Mouse (Mus musculus): ENCODE measurements around the gene Foxp1. TPM values are rescaled to one million over a fixed set of nuclear protein-coding genes. Genes with fewer than 3 reads are reported as not detected.

Foxp1 gene
- total RNA-seq, 2 experiments from 2014 or later: 210 to 247 TPM

DNA sequence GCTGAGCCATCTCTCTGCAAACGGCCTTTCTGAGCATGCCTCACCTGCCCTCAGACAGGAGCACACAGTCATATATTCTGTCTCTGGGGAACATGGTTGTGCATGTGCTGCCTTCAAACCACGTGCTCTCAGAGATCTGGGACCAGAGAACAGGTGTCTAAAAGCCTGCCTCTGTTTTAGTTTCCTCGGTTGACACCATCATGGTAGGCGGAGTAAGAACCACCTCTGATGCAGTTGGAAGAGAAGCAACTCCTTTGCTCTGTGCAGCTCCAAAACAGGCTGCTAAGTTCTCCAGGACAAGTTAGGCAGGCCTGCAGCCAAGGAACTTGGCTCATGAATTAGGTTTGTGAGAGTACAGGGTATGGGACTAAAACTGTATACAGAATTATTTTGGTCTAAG lies 356.4 kb downstream of the Foxp1 start:
- DNase-seq: no peak
- intact Hi-C loops (cut with DNase I): no loop called here

DNA sequence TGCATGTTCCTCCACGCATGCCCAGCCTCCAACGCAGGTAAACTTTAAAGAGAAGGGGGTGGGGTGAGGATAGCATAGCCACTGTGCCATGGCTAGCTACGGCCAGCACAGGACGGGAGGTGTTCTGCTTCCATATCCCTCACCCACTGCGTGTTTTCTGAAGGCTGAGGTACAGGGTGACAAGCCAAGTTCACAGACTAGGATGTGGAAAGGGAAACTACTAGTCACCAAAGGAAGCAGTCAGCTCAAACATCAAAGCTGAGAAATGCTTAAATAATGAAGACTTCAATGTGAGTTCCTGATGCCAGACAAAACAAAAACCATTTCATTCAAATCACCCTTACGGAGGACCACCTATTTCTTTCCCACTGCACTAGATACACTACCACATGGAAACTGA lies 357.8 kb downstream of the Foxp1 start:
- intact Hi-C loops (cut with DNase I): no loop called here
- DNase-seq: no peak

DNA sequence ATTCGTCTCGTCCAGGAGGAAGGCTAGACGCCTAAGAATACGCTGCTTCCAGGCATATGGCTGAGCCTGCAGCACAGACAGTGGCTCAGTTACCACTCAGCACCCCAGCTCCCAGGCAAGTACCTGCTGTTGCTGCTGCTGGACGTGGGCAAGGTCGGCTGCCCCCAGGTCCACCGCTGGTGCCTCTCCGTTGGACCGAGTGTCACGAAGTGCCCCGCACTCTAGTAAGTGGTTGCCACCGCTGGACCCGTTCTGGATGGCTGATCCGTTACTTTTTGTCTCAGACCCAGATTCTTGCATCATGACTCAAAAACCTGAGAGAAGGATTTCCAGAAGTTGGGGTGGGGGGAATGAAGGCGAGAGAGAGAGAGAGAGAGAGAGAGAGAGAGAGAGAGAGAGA lies 359.8 kb downstream of the Foxp1 start:
- intact Hi-C loops (cut with DNase I): no loop called here
- no peak for DNase-seq

DNA sequence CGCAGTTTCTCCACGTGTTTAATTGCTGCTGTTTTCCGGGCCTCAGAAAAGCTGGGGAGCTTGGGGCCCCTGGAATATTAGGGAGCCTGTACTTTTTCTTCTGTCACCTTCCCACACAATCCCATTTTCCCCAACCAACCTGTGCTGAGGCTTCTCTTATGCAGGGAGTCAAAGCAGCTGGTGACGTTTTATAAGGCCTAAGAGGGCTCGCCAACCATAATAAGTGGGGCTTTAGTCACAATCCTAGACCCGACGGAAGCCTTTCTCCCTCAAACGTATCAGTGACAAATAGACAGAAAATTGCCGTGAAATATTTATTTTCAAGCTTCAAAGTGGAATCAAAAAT lies 362.2 kb downstream of the Foxp1 start:
- DNase-seq: no peak
- intact Hi-C loops (cut with DNase I): no loop called here

DNA sequence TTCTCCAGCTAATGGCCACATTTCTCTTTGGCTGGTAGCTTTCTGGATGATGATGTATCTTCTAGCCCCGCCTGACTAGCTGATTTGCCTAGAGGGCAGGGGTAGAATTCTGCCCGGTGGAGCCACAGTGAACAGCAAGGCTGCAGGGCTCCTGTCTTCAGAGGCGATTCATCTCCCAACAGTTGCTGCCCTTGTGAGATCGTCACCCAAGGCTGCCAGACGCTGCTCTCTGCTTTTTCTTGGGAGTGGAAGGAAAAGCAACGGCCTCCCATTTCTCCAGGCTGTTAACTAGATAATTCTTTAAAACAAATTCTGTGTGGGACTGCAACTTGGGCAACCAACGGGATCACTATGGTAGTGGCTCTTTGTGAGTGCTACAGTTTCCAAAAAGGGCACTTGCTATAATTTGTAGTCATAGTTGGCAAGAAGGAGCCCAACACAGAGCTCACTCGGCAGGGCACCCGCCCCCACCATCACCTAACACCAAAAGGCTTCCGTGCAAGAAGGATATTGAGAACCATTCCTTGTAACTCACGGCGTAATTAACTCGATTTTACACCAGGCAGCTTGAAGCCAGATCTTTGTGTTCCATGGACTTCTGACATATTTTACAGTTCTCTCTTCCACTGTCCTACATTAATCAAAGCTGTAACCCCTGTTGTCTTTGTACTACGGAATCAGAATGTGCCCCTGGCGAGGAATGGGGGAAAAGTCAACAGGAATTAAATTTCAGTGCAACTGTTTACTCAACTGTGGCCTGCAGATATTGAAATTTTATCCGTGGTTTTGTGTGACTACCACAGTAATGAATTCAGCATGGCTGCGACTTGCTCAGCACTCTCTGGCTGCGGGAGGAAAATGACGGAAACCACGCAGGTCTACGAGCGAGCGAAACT lies 362.8 kb downstream of the Foxp1 start:
- intact Hi-C loops (cut with DNase I): no loop called here
- DNase-seq: no peak

DNA sequence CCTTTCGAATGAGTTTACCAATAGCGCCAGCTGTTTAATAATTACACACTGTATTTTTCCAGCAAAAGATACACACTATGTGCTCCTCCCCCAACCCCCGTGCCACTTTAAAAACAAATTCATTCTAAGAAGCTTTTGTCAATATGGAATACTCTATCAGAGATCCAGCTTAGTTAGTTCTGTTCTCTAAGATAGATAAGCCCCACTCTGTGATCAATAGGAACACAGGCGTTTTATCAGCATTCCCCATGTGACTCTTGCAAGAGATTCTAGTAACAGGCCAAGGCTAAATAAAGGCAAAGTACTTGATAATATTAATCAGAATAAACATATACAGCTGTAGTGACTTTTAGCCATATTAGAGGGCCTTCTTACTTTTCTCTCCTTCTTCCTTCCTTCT lies 368.8 kb downstream of the Foxp1 start:
- intact Hi-C loops (cut with DNase I): no loop called here
- no peak for DNase-seq

DNA sequence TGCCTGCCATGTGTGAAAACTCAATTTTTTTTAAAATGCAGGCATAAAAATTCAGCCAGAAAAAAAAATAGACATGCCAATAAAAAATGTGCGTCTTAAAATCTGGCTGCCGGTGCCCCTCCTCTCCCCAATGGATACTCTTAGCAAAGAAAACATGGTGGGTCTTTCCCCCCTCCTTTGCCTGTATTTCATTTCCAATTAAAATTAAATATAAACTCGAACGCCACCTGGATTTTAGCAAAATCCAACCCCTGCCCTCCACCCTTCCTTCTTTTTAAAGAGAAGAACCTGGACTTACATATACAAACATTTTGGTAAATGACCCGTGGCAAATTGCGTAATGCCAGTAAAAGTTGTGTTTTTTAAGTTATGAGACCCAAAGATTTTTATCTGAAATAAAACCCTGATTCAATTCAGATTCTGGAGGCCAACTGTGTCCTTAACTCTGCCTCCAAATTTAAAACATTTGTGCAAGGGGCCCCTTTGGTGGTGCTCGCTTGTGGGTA lies 376.1 kb downstream of the Foxp1 start:
- DNase-seq: no peak
- intact Hi-C loops (cut with DNase I): no loop called here

DNA sequence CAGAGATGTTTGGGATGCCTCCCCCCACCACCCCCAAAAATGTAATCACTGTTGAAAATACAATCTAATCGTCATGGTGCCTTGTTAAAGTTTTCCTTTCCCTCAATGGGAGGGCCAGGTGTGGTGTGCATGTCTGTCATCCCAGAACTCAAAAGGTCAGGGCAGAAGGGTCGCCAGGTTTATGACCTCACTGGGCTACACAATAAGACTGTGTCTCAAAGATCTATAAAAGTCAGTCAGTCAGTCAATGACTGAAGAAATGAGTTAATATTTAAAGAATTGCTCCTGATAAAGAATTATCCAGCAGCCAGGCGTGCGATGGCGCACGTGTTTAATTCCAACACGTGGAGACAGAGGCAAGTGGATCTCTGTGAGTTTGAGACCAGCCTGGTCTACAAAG lies 377.5 kb downstream of the Foxp1 start:
- no peak for DNase-seq
- intact Hi-C loops (cut with DNase I): no loop called here

DNA sequence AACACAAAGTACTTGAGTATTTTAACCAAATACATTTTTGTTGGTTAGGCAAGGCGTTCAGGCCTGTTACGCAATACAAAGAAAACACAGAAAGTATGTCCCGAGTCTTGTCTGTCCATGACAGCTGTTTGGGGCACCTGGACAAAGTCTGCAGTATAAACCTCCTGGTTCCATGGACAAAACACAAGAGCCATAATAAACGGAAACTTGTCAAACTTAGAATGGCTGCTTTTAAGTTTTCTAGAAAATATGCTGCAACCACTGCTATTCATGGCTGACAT lies 378.8 kb downstream of the Foxp1 start:
- no peak for DNase-seq
- intact Hi-C loops (cut with DNase I): no loop called here

DNA sequence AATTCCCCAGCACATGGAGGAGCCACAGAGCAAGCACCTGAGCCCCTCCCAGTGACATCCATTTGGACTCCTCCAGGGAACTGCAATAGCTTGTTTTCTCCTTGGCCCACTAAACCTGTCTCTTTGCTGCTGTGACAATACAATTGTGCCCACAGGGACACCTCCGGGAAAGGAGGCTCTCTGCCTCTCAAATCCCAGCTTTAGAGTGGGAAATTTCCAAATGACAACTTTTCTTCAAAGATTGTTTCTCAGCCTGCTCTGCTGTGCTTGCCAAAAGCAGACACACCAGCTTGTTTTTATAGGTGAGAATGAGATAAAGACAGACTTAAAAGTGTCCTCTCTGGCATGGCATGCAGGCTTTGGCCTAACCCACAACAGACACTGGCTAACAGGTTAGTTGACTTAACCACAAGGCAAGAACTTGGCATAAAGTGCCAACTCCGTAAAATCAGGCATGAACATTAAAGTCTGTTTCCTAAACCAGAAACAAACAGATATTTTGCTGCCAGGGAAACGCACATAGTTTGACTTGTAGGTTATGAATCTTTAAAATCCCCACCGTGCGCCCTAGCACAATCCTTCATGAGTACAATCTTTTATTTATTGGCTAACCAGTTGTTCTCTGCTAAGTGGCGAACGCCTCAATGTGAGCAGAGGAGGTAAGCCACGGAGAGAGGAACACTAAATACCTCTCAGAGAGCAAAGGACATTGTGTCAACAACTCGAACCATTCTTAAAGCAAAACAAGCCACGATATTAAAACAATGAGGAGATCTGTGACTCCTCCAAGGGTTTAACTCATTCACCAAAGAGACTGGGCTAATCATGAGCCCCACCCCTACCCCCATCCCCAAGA lies 379.4 kb downstream of the Foxp1 start:
- intact Hi-C loops (cut with DNase I): no loop called here

DNA sequence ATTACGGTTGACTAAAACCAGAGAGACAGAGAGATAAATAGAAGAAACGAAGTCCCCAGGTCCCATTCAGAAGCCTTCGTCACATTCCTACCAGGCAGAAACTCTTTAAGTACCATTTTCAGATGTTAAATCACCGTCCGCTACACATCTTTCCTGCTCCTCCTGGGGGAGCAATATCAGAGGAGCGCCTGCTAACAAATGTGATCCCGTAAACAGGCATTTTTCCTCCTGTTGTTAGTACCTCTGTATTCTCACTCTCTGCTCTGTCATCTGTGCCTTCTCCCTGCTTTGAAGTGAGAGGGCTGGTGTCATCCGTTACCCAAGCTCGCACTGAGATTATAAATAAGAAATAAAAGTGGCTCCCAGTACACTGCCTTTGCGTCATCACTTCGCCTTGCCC lies 384.5 kb downstream of the Foxp1 start:
- intact Hi-C loops (cut with DNase I): no loop called here
- no peak for DNase-seq

More for the DNA sequence above, 379.4 kb downstream of the Foxp1 start:
- no peak for DNase-seq

DNA sequence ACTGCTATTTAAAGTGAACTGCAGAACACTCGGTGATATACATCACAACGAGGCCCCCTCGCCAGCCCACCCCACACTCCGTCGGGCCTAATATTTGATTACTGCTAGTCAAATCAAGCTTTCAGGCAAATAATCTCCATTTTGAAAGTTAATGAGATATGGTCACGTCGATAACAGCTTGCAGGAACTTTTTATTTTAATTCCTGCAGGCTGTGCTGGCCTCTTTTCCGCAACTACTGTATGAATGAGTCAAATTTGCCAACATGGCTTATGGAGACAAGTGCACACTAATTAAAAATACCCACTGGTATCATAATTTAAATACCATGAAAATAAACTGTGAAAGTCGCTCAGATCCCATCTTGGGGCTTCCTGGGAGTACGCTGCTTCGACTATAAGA lies 385.4 kb downstream of the Foxp1 start:
- intact Hi-C loops (cut with DNase I): no loop called here
- no peak for DNase-seq

DNA sequence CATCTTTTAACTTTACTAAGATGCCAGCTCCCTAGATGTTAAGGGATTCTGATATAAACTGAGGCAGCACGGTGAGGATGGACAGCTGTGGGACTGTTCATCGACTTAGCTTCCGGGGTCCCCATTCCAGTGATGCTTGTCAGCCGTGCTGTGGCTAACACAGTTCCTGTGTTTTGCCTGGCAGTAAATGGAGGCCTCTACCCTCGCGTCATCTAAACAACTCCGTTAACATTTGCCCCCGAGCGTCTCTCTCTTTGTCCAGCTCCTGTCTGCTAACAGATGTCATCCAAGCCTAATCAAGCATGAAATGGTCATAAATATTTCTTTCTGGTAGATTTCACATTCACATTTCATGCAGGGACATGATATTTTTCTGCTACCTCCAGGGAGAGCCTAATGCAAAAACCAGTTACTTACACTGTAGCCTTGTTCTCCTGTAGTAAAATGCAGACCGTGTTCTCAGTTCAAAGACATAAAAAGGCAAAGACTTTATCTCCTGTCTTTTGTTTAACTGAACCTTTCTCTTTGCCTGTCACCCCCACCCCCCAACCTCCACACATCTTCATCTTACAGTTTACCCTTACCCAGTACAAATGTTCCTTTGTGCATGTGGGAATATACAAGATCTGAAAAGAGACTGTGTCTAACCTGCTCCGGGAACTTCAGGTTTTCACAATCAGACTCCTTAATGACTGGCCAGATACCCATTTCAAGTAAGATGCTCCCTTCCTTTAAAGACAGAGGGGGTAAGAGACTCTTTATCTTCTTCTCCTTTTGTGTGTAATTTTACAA lies 386.4 kb downstream of the Foxp1 start:
- intact Hi-C loops (cut with DNase I): no loop called here
- no peak for DNase-seq

DNA sequence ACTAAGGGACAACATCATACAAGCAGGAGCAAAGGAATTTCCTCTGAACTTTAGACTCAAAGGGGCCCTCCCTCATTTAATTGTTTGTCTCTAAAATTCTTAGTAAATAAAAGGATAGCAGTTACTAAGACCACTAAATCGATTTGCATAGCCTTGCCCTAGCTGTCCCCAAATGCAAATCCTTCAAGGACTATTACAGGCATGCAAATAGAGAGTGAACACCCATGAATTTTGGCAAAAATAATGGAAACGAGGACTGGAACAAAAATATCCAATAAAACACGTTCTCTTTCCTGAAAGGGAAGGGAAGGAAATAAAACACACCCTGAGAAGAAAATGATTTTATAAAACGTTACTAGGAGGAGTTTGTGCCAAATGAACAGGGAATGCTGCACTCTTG lies 390.7 kb downstream of the Foxp1 start:
- intact Hi-C loops (cut with DNase I): no loop called here
- DNase-seq: no peak

DNA sequence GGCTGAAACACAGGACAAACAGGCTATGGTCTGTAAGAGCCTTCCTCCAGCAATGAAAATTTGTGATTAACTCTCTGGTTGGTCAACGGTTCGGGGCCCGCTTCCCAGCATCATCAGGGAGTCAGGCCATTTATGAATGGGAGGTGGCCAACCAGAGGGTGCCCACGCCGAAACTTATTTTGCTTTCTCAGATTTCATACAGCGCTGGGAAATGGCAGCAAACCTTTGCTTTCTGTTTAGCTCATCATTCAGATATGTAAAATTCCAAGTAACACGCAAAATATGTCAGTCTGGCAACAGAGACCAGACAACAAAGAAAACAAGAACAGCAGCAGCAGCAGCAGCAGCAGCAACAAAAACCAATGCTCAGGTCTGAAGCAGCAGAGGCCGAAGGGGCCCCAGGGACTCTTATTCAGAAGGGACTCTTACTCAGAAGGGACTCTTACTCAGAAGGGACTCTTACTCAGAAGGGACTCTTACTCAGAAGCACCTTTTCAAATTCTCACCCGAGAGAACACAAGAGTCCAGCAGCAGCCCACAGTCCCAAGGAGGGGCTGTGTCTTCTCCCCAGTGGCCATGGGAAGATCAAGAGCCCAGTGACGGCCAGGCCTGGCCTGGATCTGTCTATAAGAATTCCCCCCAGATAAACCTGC lies 391.6 kb downstream of the Foxp1 start:
- intact Hi-C loops (cut with DNase I): no loop called here

DNA sequence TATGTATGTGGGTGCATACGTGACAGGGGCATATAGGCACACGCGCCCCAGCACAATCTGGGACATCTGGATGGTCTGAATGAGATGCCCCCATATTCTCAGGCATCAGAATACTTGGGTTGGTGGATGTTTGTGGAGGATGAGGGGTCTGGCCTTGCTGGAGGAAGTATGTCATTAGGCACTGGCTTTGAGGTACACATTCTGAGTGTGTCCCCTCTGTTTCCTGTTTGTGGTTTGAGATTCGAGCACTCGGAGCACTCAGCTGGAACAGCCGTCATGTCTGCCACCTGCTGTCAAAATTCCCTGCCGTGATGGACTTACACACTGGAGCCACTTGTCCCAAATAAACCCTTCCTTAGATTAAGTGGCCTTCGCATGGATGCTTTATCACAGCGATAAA lies 395.8 kb downstream of the Foxp1 start:
- no peak for DNase-seq
- intact Hi-C loops (cut with DNase I): no loop called here

More for the DNA sequence above, 391.6 kb downstream of the Foxp1 start:
- no peak for DNase-seq

DNA sequence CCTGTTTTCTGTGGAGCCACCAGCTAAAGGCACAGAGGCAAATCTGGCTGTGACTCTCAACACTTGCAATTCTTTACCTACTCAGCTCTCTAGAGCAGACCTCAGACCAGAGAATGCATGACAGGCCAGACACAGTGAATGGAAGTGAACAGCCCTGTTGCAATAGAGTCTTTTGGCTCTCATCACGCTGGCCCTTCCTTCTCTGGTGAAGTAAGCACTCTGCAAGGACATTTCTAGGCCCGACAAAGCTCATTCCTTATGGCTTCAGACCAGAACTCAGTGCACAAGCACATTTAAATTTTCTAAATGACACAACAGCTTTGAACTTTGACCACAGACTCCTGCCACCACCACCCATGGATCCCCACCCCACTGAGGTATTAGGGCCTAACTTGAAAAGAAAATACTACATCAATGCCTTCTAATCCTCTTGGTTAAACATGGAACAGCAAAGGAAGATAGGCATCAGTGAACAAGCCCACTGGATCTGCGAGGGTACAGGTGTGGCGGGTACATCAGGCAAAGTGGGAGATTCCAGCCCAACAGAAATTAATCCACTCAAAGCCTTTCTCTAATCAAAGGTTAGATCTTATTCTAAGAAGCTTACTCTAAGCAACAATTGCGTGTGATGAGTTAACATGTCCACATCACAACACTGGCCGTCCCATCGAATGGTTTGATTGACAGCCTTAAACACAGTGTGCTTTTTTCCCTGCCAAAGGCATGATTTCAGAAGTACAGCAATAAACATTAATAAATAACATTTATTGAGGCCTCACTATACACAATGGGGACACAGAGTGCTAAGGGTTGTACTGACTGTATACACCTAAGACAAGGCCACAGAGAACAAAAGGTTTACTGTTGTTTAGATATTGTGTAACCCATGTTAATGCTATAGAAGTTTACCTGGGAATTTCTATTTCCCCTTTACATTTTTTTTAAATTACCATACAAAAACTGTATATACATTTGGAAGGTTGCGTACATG lies 401.4 kb downstream of the Foxp1 start:
- no peak for DNase-seq
- intact Hi-C loops (cut with DNase I): no loop called here

DNA sequence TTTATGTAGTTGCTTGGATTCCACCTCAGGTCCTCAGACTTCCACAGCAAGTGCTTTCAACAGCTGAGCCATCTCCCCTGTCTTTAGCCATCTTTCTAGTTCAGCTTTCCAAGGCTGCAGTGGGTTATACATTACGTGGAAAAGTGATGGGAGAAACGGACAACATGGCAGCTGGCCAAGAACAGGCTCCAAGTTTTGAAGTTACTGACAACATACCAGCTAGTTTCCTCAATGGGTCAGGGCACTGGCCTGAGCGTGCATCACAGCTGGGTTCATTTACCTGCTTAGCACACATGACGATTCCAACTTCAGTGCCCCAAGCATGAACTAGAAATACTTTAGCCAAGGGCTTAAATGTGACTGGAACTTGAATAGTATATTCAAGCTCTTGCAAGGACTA lies 404.0 kb downstream of the Foxp1 start:
- intact Hi-C loops (cut with DNase I): no loop called here
- DNase-seq: no peak

DNA sequence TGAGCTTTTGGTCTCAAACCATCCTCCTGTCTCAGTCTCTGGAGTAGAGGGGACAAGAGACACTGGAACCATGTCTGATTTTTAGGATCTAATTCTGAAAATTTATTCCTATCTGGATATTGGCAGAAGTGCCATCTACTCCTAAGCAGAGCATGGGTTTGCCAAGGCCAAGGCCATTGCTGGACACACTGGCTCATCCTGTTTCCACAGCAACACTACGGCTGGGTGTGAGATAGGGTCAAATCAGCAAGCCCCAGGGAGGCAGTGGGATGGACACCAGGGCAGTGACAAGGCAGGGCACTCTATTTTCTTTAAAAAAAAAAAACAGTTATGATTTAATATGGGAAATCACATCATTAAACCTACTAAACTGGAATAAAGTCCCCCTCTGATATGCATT lies 405.1 kb downstream of the Foxp1 start:
- DNase-seq: no peak
- intact Hi-C loops (cut with DNase I): no loop called here

DNA sequence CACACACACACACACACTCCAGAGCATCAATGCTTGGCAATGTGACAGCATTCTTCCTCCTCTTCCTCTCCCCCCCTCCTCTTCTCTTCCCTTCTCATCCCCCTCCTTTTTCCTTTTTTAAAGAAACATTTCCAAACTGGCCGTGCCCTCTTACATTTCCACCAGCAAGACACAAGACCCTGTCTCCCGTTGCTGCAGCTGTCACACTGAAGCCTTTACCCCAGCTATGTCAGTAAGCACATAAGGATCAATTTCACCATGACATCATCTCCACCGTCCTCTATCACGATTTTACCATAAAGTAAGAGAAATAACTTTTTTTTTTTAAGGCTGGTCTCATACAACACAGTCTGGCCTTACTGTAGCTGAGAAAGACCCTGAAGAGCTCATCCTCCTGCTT lies 410.7 kb downstream of the Foxp1 start:
- intact Hi-C loops (cut with DNase I): no loop called here
- DNase-seq: no peak
